Mouse (Mus musculus) forebrain, embryonic 16.5 days (tissue): ENCODE data around the gene Pla2g3. TPM values are rescaled to one million over a fixed set of nuclear protein-coding genes. Genes with fewer than 3 reads are reported as not detected.

Experiments used
- ATAC-seq: fragments of 200-750 bp; cut with Nextera tagmentation; 2 replicates; pipeline ENCODE4 v1.8.0; 2017; ENCODE audit warnings: mild to moderate bottlenecking, moderate library complexity
- H3K27ac ChIP-seq: fragments of 300-500 bp; sonication (generic); 2 replicates; pipeline ENCODE4 v1.5.1; 2014; ENCODE audit warnings: low read length, control low read depth
- H3K27me3 ChIP-seq: fragments of 300-500 bp; sonication (generic); replicated peaks from 2 replicates; pipeline ENCODE4 v1.6.1; 2014; ENCODE audit warnings: low read length; ENCODE audit not compliant: control insufficient read depth, insufficient read depth
- H3K36me3 ChIP-seq: fragments of 300-500 bp; sonication (generic); 2 replicates; pipeline ENCODE4 v1.6.1; 2014; ENCODE audit not compliant: control insufficient read depth, insufficient read depth
- H3K4me1 ChIP-seq: fragments of 300-500 bp; sonication (generic); replicated peaks from 2 replicates; pipeline ENCODE4 v1.6.1; 2014; ENCODE audit warnings: low read length; ENCODE audit not compliant: control insufficient read depth, insufficient read depth
- H3K4me2 ChIP-seq: fragments of 300-500 bp; sonication (generic); 2 replicates; pipeline ENCODE4 v1.6.1; 2014; ENCODE audit warnings: mild to moderate bottlenecking, low read length, control low read depth
- H3K4me3 ChIP-seq: fragments of 300-500 bp; sonication (generic); replicated peaks from 2 replicates; pipeline ENCODE4 v1.5.1; 2014; ENCODE audit warnings: mild to moderate bottlenecking, low read length, control low read depth
- H3K9ac ChIP-seq: fragments of 300-500 bp; sonication (generic); replicated peaks from 2 replicates; pipeline ENCODE4 v1.6.1; 2014; ENCODE audit warnings: low read depth, low read length, control low read depth
- H3K9me3 ChIP-seq: fragments of 300-500 bp; sonication (generic); 2 replicates; pipeline ENCODE4 v1.6.1; 2016; ENCODE audit warnings: low read length; ENCODE audit not compliant: control insufficient read depth
- WGBS: fragments of 180-500 bp; shearing (Covaris S2); extraction: QIAGEN DNeasy Blood & Tissue Kit; methylation state at CpG from one replicate; pipeline ENCODE4 v1.1.7; 2014; 5-methylcytosine and 5-hydroxymethylcytosine counted together
- polyA plus RNA-seq: library from polyadenylated mRNA; unstranded; fragments of >200 nt; fragmentation: Nextera tagmentation; extraction: Ambion mirVana; gene quantifications from 2 replicates; pipeline ENCODE4 v1.2.1, GENCODE M21; 2015

Gene Pla2g3
- polyA plus RNA-seq, result 0.89 and 1.0 TPM in 2 replicates

- H3K4me3 ChIP-seq, result no peak within 1 kb of the TSS
- H3K4me2 ChIP-seq, result no peak within 1 kb of the TSS
- H3K9me3 ChIP-seq, result no peaks in the 10 kb centered on the region
- no peak within 1 kb of the TSS for H3K9ac ChIP-seq
- H3K27ac ChIP-seq, result no peak within 1 kb of the TSS
- WGBS, result 27% methylated on average over 11 of the region's 11 CpGs
- ATAC-seq, result no peak
- H3K36me3 ChIP-seq, result no peaks in the 10 kb centered on the region
- no peaks in the 10 kb centered on the region for H3K27me3 ChIP-seq
- H3K4me1 ChIP-seq, result peaks cover 3% of the 10 kb centered on the region; the same call in 1 of the 2 replicates
Observed at GRCm38 (mm10) chr11:3487952-3488570, at the start of gene Pla2g3. Gene Pla2g3, plus strand, starts transcription at chr11:3488284.

GRCm38 (mm10) chr11:3441696-3442443 lies 46.2 kb upstream of the Pla2g3 start:
- Histone ChIP-seq H3K27ac (peak overlapping the region; percentile 67), H3K4me2 (no peak overlapping the region), H3K4me3 (no peak overlapping the region), H3K9me3 (no peaks in the 10 kb centered on the region), H3K4me1 (peaks cover 6% of the 10 kb centered on the region), H3K9ac (no peak overlapping the region), H3K27me3 (no peaks in the 10 kb centered on the region), H3K36me3 (no peaks in the 10 kb centered on the region)
- peak; percentile 77 for ATAC-seq

- H3K4me1 ChIP-seq, result peaks cover 6% of the 10 kb centered on the region
- no peaks in the 10 kb centered on the region for H3K36me3 ChIP-seq
- H3K27me3 ChIP-seq, result no peaks in the 10 kb centered on the region
- no peaks in the 10 kb centered on the region for H3K9me3 ChIP-seq
- ATAC-seq, result no peak
- H3K4me3 ChIP-seq, result no peak overlapping the region
- WGBS, result 80% methylated on average over 4 of the region's 4 CpGs
- no peak overlapping the region for H3K4me2 ChIP-seq
- H3K9ac ChIP-seq, result no peak overlapping the region
- peak overlapping the region; percentile 12; the same call in 1 of the 2 replicates for H3K27ac ChIP-seq
Observed at GRCm38 (mm10) chr11:3442677-3443076, 45.4 kb upstream of the Pla2g3 start.

- H3K4me1 ChIP-seq, result peaks cover 6% of the 10 kb centered on the region
- H3K27ac ChIP-seq, result no peak overlapping the region
Observed at GRCm38 (mm10) chr11:3443091-3443490, 45.0 kb upstream of the Pla2g3 start.

GRCm38 (mm10) chr11:3444875-3445274 lies 43.2 kb upstream of the Pla2g3 start:
- Histone ChIP-seq H3K9me3 (no peaks in the 10 kb centered on the region), H3K9ac (no peak overlapping the region), H3K27ac (no peak overlapping the region), H3K36me3 (no peaks in the 10 kb centered on the region), H3K4me3 (no peak overlapping the region), H3K4me1 (peaks cover 6% of the 10 kb centered on the region), H3K27me3 (no peaks in the 10 kb centered on the region), H3K4me2 (no peak overlapping the region)
- WGBS, result 93% methylated on average over 8 of the region's 8 CpGs
- ATAC-seq, result no peak

More at GRCm38 (mm10) chr11:3443091-3443490, 45.0 kb upstream of the Pla2g3 start:
- 97% methylated on average over 2 of the region's 2 CpGs for WGBS
- no peak for ATAC-seq
- no peaks in the 10 kb centered on the region for H3K36me3 ChIP-seq
- H3K9ac ChIP-seq, result no peak overlapping the region
- no peaks in the 10 kb centered on the region for H3K9me3 ChIP-seq
- H3K27me3 ChIP-seq, result no peaks in the 10 kb centered on the region
- H3K4me2 ChIP-seq, result no peak overlapping the region
- no peak overlapping the region for H3K4me3 ChIP-seq

GRCm38 (mm10) chr11:3451701-3452163 lies 36.4 kb upstream of the Pla2g3 start:
- Histone ChIP-seq H3K4me2 (peak overlapping the region; percentile 81), H3K9ac (peak overlapping the region; percentile 81), H3K4me3 (peak overlapping the region; percentile 75), H3K9me3 (no peaks in the 10 kb centered on the region), H3K27ac (peak overlapping the region; percentile 82), H3K36me3 (no peaks in the 10 kb centered on the region), H3K27me3 (no peaks in the 10 kb centered on the region), H3K4me1 (peaks cover 22% of the 10 kb centered on the region)
- under 1% methylated on average over 20 of the region's 20 CpGs for WGBS
- no peak; the same call in 1 of the 2 replicates for ATAC-seq

- H3K4me3 ChIP-seq, result peak within 1 kb of the TSS; percentile 75
- ATAC-seq, result peak; percentile 98
- H3K36me3 ChIP-seq, result no peaks in the 10 kb centered on the region
- H3K9me3 ChIP-seq, result no peaks in the 10 kb centered on the region
- H3K4me2 ChIP-seq, result peak within 1 kb of the TSS; percentile 81
- WGBS, result under 1% methylated on average over 45 of the region's 45 CpGs
- peaks cover 22% of the 10 kb centered on the region for H3K4me1 ChIP-seq
- H3K9ac ChIP-seq, result peak within 1 kb of the TSS; percentile 81
- H3K27ac ChIP-seq, result peak within 1 kb of the TSS; percentile 82
- no peaks in the 10 kb centered on the region for H3K27me3 ChIP-seq
Observed at GRCm38 (mm10) chr11:3452167-3452639, 35.9 kb upstream of the Pla2g3 start, which contains the start of gene Rnf185. Gene Rnf185, minus strand, starts transcription at chr11:3452363.

GRCm38 (mm10) chr11:3452769-3453168 lies 35.3 kb upstream of the Pla2g3 start:
- Histone ChIP-seq H3K4me3 (peak overlapping the region; percentile 75), H3K36me3 (no peaks in the 10 kb centered on the region), H3K27ac (peak overlapping the region; percentile 82), H3K4me2 (peak overlapping the region; percentile 81), H3K27me3 (no peaks in the 10 kb centered on the region), H3K9ac (peak overlapping the region; percentile 81), H3K4me1 (peaks cover 22% of the 10 kb centered on the region), H3K9me3 (no peaks in the 10 kb centered on the region)
- 0% methylated on average over 9 of the region's 9 CpGs for WGBS
- ATAC-seq, result peak; percentile 32

- Histone ChIP-seq H3K9ac (no peak overlapping the region), H3K36me3 (no peaks in the 10 kb centered on the region), H3K27me3 (no peaks in the 10 kb centered on the region), H3K4me1 (peaks cover 22% of the 10 kb centered on the region), H3K4me3 (no peak overlapping the region), H3K27ac (no peak overlapping the region), H3K9me3 (no peaks in the 10 kb centered on the region), H3K4me2 (peak overlapping the region; percentile 81)
- no peak for ATAC-seq
- 76% methylated on average over 6 of the region's 6 CpGs for WGBS
Observed at GRCm38 (mm10) chr11:3453467-3453866, 34.6 kb upstream of the Pla2g3 start.
